Mouse (Mus musculus): ENCODE data around the gene Usp8.

The Usp8 gene

DNA sequence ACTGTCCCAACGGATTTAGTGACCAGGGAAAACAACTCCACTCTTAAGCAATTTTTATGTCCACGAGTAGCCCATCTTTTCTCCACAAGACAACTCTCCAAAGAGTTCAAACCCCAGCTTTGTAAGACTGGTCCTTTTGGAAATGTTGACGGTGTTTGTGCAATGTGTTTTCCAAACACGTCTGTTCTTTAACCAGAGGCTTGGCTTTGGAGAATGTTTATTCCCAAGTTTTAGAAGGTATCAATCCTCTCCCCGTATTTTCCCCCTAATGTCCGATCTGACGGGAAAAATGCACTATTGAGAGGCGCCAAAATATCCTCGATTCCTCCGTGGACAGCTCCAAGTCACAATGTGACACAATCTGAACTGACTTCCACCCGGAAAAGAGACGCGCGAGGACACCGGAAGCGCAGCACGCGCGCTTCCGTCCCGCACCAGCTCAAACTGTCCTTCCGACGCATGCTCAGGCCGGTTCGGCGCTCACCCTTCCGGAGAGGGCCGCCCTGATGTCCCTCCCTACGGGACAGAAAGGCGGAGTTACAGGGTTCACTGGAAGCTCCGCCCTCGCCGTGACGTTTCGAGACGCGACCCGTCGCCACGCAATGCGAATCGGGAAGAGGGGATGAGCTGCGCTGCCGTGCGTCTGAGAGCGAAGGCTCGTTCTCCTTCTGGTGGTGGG lies at the start of gene Usp8:
TSS of gene Usp8 (plus strand) at position 570 of the 679 bp plus-strand sequence.
- DNase-seq (ENCODE audit: low spot score) = peak; percentile 96

DNA sequence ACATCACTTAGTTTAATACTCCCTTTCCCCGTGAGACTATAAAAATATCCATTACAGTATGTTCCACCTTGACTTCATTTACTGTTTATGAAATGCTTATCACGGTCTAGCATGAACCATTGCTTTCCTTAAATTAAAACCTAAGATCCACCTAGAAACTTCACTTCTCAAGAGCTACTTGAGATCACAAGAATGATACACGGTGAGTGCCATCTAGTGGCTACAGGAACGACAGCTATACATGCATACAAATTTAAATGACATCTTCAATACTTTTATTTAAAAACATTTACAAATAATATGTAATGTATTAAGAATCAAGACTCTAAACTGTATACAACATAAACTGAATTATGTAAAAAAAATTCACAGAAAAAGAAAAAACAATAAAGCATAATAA lies 43.6 kb upstream of the Usp8 start:
- DNase-seq (ENCODE audit: low spot score) = no peak

DNA sequence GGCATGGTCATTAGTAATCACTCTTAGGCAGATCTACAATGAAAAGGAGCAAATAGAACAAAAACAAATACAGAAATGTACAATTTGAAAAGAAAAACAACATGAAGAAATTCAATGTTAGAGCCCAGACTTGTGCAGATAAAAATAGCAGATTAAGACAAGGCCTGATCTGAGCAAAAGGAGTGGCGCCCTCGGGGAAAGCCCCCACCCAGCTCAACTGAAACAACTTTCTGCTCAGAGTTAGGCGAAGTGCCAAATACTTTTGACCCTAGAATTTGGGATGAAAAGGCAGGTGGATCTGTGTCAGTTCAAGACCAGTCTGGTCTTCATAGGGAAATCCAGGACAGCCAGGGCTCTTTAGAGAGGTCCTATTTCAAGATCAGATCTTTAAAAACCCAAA lies 41.1 kb upstream of the Usp8 start:
- no peak for DNase-seq (ENCODE audit: low spot score)

DNA sequence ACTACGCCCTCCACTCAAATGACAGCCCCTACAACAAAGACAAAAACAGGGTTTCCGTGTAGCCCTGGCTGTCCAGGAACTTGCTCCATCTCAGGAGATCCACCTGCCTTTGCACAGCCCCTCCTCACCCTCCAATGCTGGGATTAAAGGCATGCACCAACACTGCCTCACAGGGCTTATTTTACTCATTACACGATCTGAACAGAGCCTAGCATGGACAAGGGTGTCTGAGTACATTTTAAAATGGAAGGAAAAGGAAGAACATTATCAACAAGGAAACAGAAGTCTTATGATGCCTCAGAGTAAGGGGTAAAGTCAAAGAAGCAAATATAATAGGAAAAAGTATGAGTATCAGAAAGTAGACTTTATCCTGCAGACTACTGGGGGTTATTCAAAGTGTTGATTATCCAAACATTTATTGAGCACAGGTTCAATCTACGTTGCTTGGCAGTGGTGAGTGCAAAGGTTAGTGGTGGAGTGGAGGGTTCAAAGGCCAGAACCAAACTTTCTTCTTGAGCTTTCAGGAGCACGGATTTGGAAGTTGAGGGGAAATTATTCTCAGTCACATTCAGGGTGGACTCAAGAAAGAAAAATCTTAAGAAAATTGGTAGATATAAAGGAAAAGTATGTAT lies 38.4 kb upstream of the Usp8 start:
- no peak for DNase-seq (ENCODE audit: low spot score)

DNA sequence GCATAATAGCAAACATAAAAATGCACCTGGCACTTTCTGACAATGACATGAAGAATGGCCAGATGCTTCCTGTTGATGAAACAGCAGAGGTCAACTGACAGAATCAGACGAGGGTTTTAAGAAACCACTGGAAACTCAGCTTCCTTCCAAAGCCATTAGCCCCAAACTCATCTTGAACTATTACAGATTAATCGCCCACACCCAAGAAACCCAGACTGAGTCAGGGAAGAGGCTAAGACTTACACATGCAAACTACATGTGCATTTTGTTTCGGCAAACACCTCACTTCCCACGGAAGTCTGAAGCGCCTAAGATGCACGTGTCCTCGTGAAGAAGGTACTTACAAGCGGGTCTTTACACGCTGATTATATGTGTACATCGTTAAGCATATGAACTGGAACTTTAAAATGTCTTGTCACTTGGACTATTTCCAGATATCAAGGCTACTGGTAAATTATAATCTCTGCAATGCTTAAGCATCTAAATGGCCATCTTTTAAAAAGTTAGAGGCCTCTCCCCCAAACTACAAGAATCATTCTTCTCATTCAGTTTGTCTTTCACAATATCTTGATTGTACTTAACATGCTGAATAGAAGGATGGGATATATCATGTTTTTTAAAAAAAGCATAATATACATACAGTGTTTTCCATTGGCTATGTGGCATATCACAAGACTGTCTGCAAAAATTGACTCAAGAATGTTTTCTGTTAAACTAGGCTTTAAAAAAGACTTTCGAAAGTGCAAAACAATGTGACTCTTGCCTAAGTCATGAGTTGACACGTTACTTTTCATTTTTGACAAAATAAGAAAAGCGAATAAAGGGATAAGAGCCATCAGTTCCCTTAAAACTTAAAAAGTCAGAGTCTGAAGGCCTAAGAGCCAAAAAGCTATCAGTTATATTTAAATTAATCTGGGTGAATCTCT lies 33.5 kb upstream of the Usp8 start:
- DNase-seq (ENCODE audit: low spot score) = no peak

DNA sequence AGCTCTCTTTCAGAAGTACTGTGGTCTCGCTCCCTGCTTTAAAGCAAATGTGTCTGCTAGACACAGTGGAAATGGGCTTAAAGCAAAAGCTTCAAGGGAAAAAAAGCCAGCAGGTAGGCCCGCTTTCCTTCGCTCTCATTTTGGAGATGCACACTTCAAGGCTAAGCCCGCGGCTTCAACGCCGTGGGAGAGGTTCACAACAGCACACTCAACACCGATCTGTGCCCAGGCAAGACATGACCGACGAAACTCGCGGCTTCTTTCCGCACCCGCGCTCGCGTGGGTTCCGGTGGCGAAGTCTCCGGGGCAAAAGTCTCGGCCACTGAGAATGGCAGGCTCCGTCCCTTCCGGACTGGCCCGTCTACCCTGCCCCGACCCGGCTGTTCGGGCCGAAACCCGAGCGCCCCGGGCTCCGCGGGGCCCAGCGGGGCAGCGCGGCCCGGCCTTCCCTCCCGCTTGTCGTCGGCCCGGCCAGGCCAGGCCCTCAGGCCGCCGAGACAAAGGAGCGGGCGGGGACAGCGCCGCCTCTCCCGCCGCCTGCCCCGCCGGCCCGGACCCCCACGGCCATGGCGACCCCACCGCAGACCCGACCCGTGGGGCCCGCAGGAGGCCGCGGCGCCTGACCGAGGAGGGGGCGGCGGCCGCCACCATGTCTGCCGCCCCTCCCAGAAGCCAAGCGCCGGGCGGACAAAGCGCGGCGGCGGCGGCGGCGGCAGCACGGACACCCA lies 32.5 kb upstream of the Usp8 start:
- peak; percentile 50 for DNase-seq (ENCODE audit: low spot score)

DNA sequence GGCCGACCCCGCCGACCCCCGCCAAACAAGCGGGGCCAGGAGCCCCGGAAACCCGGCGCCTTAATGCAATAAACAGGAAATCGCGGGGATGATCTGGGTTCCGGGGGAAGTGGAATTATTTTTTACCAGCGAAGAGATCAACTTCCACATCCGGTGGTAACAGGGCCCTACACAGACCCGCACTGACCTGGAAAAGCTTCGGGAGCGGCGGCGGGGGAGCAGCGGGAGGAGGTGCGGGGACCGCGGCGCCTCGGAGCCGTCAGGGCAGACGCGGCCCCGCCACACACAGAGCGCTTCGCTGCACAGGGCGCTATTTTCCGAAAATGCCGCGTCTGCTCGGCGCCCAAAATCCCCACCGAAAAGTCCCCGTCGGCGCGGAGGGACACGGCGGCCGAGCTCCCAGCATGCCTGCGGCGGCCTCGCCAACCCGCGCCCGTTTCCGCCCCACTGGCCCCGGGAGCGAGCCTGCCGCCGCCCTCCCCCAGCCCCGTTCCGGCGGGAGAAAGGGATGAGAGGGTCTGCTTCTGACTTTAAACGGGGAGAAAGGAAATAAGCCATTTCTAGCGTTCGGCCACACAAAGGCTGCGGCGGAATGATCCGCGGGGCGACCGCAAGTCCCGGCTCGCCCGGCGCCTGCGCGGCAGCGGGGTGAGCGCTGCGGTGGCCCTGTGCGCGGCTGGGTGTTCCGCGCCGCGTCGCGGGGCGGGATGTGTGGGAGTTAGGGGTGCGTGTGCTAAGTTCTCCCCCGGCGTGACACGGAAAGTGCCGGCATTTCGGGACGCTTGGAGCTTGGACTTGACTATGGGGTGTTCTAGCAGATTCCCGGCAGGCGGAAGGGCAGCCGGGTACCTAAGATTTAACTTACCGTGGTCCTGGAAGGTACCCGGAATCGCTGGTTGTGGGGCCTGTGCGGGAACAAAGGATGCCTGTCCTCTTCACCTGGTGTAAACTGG lies 31.7 kb upstream of the Usp8 start:
- peak; percentile 75 for DNase-seq (ENCODE audit: low spot score)

DNA sequence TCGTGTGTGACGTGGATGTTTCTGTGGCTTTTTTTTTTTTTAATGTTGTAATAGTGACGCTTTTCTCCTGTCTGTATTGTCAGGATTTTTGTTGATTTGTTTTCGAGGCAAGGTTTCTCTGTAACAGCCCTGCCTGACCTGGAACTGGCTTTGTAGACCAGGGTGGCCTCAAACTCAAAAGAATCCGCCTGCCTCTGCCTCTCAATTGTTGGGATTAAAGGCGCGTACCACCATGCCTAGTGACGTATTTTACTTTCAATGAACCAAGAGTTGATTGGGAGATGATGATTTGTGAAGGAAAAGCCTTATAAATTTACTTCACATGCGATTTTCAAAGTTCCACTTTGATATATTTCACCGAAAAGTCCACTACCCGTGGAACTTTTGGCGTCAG lies 31.0 kb upstream of the Usp8 start, which contains the start of gene Gabpb1:
TSS of gene Gabpb1 (minus strand) at position 216 of the 394 bp plus-strand sequence.
- DNase-seq (ENCODE audit: low spot score) = no peak

DNA sequence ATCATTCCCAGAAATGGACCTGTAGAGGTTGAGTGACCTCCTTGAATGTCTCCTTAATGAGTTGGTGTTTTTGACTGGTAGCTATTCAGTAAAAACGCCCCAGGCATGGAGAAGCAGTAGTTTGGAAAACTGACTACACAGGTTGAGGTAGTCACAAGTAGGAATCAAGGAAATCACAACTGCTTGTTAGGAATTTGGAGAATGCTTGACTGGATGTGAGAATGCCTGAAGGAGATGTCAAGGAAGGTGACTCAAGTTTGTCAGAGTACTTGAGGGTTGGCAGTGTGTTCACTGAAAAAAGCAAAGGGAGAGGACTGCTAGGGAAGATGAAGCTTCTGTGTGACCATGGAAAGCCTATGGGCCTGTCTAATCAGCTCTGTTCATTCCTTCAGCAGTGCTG lies 29.8 kb upstream of the Usp8 start:
- no peak for DNase-seq (ENCODE audit: low spot score)

DNA sequence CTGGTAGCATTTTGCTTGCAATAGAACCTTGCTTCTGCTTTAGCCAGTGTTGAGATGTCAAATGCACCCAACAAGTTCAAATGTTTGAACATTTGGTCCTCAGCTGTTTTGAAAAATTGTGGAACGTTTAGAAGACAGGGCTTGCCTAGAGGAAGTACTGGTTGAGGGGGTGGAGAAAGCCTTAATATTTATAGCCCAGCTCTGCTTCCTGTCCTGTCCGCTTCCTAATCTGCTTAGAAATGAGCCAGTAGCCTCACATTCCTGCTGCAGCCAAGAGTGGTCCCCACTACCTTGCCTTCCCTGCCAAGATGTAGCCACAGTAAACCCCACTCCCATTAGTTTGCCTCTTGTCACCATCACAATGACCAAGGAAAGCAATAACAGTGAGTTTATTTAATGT lies 24.8 kb upstream of the Usp8 start:
- no peak for DNase-seq (ENCODE audit: low spot score)

DNA sequence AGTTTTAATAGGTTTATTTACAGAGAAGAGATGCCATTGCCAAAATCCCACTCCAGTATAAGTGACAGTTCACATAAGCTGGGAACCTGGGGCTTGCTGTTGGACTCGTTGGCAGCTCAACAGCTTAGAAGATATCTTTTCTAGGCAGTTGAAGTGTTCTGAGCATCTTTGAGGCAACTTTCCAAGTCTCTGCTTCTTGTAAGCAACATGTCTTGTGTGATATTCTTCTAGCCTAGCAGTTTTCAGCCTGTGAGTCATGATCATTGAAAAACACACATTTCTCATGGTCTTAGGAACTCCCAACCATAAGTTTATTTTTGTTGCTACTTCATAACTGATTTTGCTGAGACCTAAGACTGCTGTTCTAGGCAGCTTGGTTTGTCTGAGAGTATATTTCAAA lies 24.2 kb upstream of the Usp8 start:
- no peak for DNase-seq (ENCODE audit: low spot score)

DNA sequence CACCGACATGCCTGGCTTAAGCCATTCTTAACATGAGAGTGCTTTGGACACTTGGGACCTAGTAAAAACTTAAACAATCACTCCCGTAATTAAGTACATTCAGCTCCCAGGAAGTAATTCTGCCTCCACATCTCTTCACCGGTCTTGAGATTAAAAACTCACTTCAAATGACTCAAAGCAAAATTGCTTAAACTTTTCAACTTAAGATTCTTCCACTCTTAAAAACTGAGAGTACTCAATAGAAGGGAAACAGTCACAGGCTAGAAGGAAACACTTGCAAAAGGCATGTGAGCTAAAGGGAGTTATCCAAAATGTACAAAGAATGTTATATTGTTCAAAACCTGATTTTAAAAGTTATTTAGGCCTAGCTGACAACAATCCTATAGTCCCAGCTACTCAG lies 15.8 kb upstream of the Usp8 start:
- DNase-seq (ENCODE audit: low spot score) = no peak

DNA sequence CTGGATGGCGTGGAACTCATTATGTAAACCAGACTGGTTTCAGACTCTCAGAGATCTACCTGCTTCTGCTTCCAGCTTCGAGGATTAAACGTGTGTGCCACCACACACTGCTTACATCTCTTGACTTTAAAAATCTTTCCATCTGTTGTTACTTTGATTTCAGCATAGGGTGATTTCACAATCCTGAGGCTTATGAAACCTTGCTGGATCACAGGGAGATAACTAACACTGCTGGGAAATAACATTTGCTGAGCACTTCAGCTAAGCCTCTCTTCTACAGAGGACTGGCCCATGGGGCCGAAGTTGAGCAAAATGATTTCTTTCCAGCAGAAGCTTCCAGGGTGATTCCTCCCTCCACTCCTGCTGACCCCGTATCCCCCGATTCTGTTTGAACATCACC lies 11.8 kb upstream of the Usp8 start:
- no peak for DNase-seq (ENCODE audit: low spot score)

DNA sequence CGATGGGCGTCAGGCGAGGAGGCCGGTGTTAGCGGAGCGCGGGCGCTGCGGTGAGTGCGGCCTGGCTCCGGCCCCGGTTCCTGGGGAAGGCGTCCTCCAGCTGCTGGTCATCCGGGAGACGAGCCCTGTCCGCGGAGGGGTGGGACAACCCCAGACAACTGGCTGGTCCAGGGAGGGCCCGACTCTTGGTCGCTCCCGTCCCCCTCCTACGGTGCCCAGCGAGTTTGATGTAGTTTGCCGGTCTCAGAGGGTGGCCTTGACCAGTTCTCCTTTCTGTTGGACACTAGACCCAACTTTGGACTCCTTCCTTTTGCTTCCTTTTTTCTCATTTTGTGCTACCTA lies 281 bp downstream of the Usp8 start:
- DNase-seq (ENCODE audit: low spot score) = no peak

DNA sequence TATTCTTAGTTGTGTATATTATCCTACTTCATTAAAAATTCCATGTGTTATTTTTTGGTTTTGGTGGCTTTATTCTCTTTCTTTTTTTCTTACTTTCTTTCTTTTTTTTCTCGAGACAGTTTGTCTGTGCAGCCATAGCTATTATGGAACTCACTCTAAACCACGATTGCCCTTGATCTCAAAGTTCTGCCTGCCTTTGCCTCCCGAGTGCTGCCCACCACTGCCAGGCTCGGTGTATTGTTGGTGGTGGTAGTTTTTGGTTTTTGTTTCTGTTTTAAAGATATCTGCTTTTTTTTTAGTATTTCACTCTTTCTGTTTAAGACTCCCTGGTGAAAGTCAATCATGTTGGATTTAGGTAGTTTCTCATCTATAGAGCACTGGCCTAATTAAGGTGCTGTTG lies 1.2 kb downstream of the Usp8 start:
- no peak for DNase-seq (ENCODE audit: low spot score)

DNA sequence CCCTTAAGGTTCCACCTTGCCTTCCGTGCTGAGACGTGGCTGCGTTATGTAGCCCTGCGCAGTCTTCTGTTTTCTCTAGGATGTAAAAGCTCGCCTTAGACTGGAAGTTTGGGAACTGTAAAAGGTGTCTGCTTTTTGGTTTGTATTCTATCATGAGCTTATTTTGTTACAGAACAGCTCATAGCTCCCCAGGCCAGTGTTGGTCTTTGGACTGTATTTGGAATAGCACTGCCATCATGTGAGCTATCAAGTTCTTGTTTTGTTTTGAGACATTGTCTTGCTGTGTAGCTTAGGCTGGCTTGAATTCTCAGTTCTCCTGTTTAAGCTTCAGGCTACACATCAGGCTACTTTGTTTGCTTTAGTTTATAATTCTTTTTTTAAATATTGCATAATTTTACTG lies 5.4 kb downstream of the Usp8 start:
- no peak for DNase-seq (ENCODE audit: low spot score)

DNA sequence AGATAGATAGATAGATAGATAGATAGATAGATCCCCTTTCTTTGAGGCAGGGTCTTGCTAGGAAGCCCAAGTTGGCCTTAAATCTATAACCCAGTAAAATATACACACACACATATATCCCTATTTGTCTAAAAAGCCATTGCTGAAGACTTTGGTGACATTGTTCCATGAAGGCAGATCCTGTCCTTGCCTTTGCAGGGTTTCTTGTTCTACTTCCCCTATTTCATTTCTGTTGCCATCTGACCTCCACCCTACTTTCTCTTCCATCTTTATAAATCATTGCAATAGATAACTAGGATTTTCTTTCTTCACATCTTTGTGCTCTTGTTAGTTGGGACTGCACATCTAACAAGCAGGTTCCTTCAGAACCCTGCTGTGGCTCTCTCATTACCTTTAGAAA lies 5.8 kb downstream of the Usp8 start:
- DNase-seq (ENCODE audit: low spot score) = no peak

DNA sequence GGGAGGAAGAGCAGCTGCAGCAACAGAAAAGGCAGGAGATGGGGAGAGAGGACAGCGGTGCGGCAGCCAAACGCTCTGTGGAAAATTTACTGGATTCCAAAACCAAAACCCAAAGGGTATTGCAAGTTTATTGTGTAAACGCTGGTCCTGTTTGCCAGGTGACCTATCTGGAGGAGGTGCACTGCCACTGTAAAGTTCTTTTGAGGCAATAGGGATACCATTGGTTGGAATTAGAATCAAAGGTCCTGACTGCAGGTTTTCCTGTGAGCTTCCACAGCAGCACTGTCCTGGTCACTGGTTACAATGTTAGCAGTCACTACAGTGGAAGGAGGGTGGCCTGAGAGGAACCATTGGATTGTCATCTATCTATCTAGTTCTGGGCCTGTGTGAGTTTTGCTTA lies 22.1 kb downstream of the Usp8 start:
- DNase-seq (ENCODE audit: low spot score) = no peak

DNA sequence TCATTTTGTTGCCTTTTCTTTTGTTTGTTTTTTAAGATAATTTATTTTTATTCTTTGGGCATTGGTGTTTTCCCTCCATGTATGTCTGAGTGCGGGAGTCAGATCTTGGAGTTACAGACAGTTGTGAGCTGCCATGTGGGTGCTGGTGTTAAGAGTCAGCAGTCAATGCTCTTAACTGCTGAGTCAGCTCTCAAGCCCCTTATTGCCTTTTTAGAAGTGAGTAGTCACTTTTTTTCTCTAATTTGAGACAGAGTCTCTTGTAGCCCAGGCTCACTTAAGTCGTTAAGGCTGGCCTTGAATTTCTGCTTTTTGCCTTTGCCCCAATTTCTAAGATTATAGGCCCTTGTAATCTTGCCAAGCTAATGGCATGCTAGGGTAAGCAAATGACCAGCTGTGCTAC lies 23.4 kb downstream of the Usp8 start:
- no peak for DNase-seq (ENCODE audit: low spot score)

DNA sequence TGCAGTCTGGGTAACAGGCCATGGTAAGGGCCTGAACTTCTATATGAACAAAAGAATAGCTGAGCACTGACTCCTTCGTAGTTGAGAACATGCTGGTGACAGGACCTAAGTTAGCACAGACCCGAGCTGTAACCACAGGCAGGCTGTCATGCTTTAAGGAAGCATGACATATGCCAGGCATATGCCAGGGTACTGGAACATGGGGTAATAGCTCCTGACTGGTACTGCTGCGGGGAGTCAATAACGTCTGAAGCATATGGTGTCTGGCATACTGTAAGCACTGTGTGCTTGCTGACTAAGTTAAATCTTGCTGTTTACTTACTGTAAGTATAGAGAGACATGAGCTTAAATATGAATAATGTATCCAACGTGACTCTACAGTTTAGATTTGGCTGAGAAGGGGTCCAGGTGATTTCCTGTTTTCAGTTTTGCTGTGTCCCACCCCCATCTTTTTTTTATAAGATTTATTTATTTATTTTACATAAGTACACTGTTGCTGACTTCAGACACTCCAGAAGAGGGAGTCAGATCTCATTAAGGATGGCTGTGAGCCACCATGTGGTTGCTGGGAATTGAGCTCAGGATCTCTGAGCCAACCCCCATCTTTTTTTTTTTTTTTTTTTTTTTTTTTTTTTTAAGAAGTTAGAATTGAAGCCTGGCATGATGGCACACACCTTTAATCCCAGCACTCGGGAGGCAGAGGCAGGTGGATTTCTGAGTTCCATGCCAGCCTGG lies 28.4 kb downstream of the Usp8 start:
- no peak for DNase-seq (ENCODE audit: low spot score)

DNA sequence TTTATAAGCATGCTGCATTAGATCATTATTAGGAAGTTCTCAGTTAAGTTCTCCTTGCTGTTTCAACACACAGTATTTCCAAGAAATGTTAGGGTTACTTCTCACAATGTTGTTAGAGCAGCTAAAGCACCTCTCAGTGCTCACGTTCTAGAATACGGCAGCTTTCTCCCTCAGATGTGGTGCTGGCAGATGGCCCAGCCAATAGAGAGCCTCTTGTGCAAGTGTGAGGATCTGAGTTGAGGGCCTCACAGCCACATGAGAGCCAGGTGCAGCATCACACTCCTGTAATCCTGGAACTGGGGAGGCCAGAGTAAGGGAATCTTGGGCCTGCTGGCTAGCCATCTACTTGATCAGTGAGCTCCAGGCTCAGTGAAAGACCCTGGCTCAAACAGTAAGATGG lies 33.2 kb downstream of the Usp8 start:
- no peak for DNase-seq (ENCODE audit: low spot score)

All from ovary, postnatal 14 days (tissue).